Mouse (Mus musculus) limb, embryonic 12.5 days (tissue): ENCODE measurements around the gene Lce1m. TPM values are rescaled to one million over a fixed set of nuclear protein-coding genes. Genes with fewer than 3 reads are reported as not detected.

Experiments
- ATAC-seq: fragments of 200-750 bp; cut with Nextera tagmentation; 2 replicates; pipeline ENCODE4 v1.8.0; 2017; ENCODE audit warnings: low read depth, moderate TSS enrichment; ENCODE audit not compliant: insufficient number of reproducible peaks, insufficient read depth, low FRiP score, low TSS enrichment
- H3K27ac ChIP-seq: fragments of 300-500 bp; sonication (generic); 2 replicates; pipeline ENCODE4 v1.5.1; 2016; ENCODE audit warnings: mild to moderate bottlenecking, moderate library complexity
- H3K27me3 ChIP-seq: fragments of 300-500 bp; sonication (generic); 2 replicates; pipeline ENCODE4 v1.6.1; 2016; ENCODE audit warnings: mild to moderate bottlenecking, moderate library complexity
- H3K36me3 ChIP-seq: fragments of 300-500 bp; sonication (generic); 2 replicates; pipeline ENCODE4 v1.6.1; 2016; ENCODE audit warnings: mild to moderate bottlenecking, moderate library complexity
- H3K4me1 ChIP-seq: fragments of 300-500 bp; sonication (generic); replicated peaks from 2 replicates; pipeline ENCODE4 v1.6.1; 2016
- H3K4me2 ChIP-seq: fragments of 300-500 bp; sonication (generic); 2 replicates; pipeline ENCODE4 v1.6.1; 2016; ENCODE audit warnings: mild to moderate bottlenecking, moderate library complexity
- H3K4me3 ChIP-seq: fragments of 300-500 bp; sonication (generic); replicated peaks from 2 replicates; pipeline ENCODE4 v1.5.1; 2016; ENCODE audit warnings: mild to moderate bottlenecking
- H3K9ac ChIP-seq: fragments of 300-500 bp; sonication (generic); replicated peaks from 2 replicates; pipeline ENCODE4 v1.6.1; 2016; ENCODE audit warnings: mild to moderate bottlenecking, moderate library complexity
- H3K9me3 ChIP-seq: fragments of 300-500 bp; sonication (generic); 2 replicates; pipeline ENCODE4 v1.6.1; 2016; ENCODE audit warnings: mild to moderate bottlenecking, moderate library complexity
- WGBS: fragments of 180-500 bp; shearing (Covaris S2); methylation state at CpG from one replicate; pipeline ENCODE4 v1.1.7; 2016; 5-methylcytosine and 5-hydroxymethylcytosine counted together
- polyA plus RNA-seq: library from polyadenylated mRNA; unstranded; fragments of >200 nt; fragmentation: Nextera tagmentation; extraction: Ambion mirVana; gene quantifications from 2 replicates; pipeline ENCODE4 v1.2.1, GENCODE M21; 2016

The Lce1m gene
- polyA plus RNA-seq, 1 experiment from 2014 or later: not detected

DNA sequence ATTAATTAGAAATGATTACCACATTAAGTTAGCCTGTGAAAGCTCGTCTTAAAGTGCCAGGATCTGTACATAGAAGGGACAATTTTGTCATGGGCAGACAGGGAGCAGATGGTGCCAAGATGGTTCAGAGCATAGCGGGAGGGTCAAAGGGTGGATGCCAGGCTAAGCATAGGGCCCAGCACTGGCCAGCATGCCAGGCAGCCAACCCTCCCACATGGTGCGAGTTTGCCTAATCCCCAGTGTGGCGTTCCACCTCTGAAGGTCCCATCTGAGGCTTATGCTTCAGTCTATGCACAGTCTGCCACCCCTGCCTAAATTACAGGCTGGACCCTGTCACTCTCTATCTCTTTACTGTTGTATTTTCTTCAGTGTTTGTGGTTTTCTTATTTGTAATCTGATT is 16.0 kb downstream of the Lce1m start:
- WGBS: 72% methylated on average over 4 of the region's 4 CpGs

DNA sequence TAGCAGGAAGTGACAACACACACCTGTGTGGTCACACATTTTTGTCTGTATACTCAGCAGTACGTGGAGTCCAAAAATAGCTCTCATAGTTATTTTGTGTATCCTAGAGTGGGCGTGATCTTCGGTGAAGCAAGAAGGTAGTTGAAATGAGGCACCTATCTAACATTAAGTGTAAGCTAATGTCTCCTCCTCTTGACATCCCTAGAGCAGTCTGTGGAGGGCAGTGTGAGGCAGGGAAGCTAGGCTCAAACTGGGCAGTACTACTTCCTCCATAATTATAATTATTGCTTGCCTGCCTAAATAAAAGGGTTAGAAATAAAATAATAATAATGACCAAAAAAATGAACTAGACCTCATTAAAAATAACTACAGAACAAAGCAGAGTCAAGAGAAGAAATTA is 18.2 kb downstream of the Lce1m start:
- Histone ChIP-seq H3K9me3 (no peaks in the 10 kb centered on the region), H3K27ac (no peak overlapping the region), H3K27me3 (no peaks in the 10 kb centered on the region), H3K36me3 (no peaks in the 10 kb centered on the region), H3K4me3 (no peak overlapping the region), H3K9ac (no peak overlapping the region), H3K4me1 (no peaks in the 10 kb centered on the region), H3K4me2 (no peak overlapping the region)
- ATAC-seq: no peak
- 78% methylated on average over 3 of the region's 3 CpGs for WGBS

More for the DNA sequence above, 16.0 kb downstream of the Lce1m start:
- Histone ChIP-seq H3K4me3 (no peak overlapping the region), H3K27ac (no peak overlapping the region), H3K4me2 (no peak overlapping the region), H3K9ac (no peak overlapping the region), H3K36me3 (no peaks in the 10 kb centered on the region), H3K9me3 (no peaks in the 10 kb centered on the region), H3K27me3 (no peaks in the 10 kb centered on the region), H3K4me1 (no peaks in the 10 kb centered on the region)
- no peak for ATAC-seq

DNA sequence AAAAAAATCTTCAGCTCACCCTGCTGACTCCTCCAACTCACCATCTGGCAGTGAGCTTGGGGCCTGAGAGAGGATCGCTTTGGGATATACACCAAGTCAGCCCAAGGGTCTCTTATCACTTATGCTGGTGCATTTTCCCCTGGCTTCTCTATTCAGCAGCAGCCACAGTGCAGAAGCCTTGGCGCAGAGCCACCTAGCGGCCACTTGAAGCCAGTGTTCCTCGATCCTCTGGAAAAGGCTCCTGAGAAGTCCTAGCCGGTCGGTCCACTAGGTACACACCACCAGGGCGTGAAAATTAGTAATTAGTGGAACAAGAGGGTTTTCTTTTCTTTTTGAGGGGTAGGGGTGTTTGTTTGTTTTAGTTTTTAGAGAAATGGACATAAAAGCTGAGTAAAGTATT is 20.2 kb downstream of the Lce1m start:
- no peak overlapping the region for H3K27ac ChIP-seq
- 8% methylated on average over 7 of the region's 7 CpGs for WGBS

DNA sequence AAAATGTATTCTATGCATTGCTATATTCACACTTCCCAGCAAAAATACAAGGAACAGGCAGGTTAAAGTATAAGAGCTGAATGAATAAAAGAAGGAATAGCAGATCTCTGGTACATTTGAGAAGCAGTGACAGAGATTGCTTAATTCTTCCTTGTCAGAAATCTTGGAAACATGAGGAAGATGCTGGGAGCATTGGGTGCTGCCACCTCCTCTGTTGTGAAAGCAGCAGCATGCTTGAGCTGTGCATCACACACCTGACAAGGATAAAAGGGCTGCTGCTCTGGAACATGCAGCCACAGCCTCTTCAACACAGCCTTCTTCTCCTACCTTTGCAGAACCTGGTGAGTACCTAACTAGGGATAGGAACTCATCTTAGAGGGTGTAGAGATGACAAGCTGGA is 26.9 kb downstream of the Lce1m start, which contains the start of gene Lce3f:
Gene Lce3f, plus strand, starts transcription at position 301 of the 400 bp plus-strand sequence.
- no peak for ATAC-seq
- Histone ChIP-seq H3K27me3 (no peaks in the 10 kb centered on the region), H3K36me3 (no peaks in the 10 kb centered on the region), H3K27ac (no peak within 1 kb of the TSS), H3K9ac (no peak within 1 kb of the TSS), H3K4me2 (no peak within 1 kb of the TSS), H3K4me3 (no peak within 1 kb of the TSS), H3K4me1 (no peaks in the 10 kb centered on the region), H3K9me3 (no peaks in the 10 kb centered on the region)

More for the DNA sequence above, 20.2 kb downstream of the Lce1m start:
- no peaks in the 10 kb centered on the region for H3K4me1 ChIP-seq
- no peaks in the 10 kb centered on the region for H3K9me3 ChIP-seq
- no peaks in the 10 kb centered on the region for H3K36me3 ChIP-seq
- H3K9ac ChIP-seq: no peak overlapping the region
- H3K27me3 ChIP-seq: no peaks in the 10 kb centered on the region
- H3K4me3 ChIP-seq: no peak overlapping the region
- H3K4me2 ChIP-seq: no peak overlapping the region
- peak; percentile 73; the same call in 1 of the 2 replicates for ATAC-seq

DNA sequence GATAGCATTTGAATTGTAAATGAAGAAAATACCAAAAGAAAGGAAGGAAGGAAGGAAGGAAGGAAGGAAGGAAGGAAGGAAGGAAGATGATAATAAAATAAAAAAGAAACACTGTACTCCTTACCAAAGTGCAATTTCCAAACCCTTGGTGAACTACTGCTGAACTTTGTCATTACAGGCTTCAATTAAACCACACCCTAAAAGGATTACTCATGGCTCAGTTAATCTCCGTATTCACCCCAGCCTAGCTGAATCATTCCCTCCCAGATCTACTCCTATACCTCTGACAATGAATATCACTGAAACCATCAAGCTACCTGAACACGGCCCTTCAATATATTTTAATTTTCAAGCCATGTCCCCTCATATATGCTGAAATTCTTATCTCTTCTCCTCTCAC is 40.4 kb downstream of the Lce1m start:
- no peak overlapping the region for H3K4me2 ChIP-seq
- H3K4me3 ChIP-seq: no peak overlapping the region
- H3K9ac ChIP-seq: no peak overlapping the region
- no peaks in the 10 kb centered on the region for H3K9me3 ChIP-seq
- no peaks in the 10 kb centered on the region for H3K4me1 ChIP-seq
- ATAC-seq: no peak
- no peaks in the 10 kb centered on the region for H3K36me3 ChIP-seq
- no peaks in the 10 kb centered on the region for H3K27me3 ChIP-seq
- WGBS: 90% methylated on average over 2 of the region's 2 CpGs
- H3K27ac ChIP-seq: no peak overlapping the region

Other genes with a start within 250 kb of the Lce1m start
- not detected in 2 replicates for gene Lce1i, start 240.2 kb downstream of the Lce1m start, polyA plus RNA-seq
- gene Lce1j, start 228.5 kb downstream of the Lce1m start, polyA plus RNA-seq: not detected in 2 replicates
- not detected in 2 replicates for gene Lce1k, start 211.2 kb downstream of the Lce1m start, polyA plus RNA-seq
- gene Kprp, start 191.8 kb downstream of the Lce1m start, polyA plus RNA-seq: not detected in 2 replicates
- not detected in 2 replicates for gene Lce1l, start 167.8 kb downstream of the Lce1m start, polyA plus RNA-seq
- not detected in 2 replicates for gene 2310050C09Rik, start 148.8 kb downstream of the Lce1m start, polyA plus RNA-seq
- not detected in 2 replicates for gene Lce3a, start 92.8 kb downstream of the Lce1m start, polyA plus RNA-seq
- gene Lce3b, start 86.1 kb downstream of the Lce1m start, polyA plus RNA-seq: not detected in 2 replicates
- not detected in 2 replicates for gene Lce3c, start 74.6 kb downstream of the Lce1m start, polyA plus RNA-seq
- not detected in 2 replicates for gene Lce3d, start 61.7 kb downstream of the Lce1m start, polyA plus RNA-seq
- not detected in 2 replicates for gene Lce3e, start 52.0 kb downstream of the Lce1m start, polyA plus RNA-seq
- gene Lce3f, start 26.8 kb downstream of the Lce1m start, polyA plus RNA-seq: not detected in 2 replicates
- gene Crct1, start 3.4 kb downstream of the Lce1m start, polyA plus RNA-seq: not detected in 2 replicates
- gene Gm4858, start 49.8 kb upstream of the Lce1m start, polyA plus RNA-seq: not detected in 2 replicates
- gene Crnn, start 125.7 kb upstream of the Lce1m start, polyA plus RNA-seq: not detected in 2 replicates
- gene Flg2, start 178.2 kb upstream of the Lce1m start, polyA plus RNA-seq: not detected in 2 replicates